Mouse (Mus musculus): Measurements from ENCODE around the gene C030005K15Rik. TPM values are rescaled to one million over a fixed set of nuclear protein-coding genes. Genes with fewer than 3 reads are reported as not detected.

C030005K15Rik gene
- polyA plus RNA-seq, 1 experiment from 2014 or later: not detected

DNA sequence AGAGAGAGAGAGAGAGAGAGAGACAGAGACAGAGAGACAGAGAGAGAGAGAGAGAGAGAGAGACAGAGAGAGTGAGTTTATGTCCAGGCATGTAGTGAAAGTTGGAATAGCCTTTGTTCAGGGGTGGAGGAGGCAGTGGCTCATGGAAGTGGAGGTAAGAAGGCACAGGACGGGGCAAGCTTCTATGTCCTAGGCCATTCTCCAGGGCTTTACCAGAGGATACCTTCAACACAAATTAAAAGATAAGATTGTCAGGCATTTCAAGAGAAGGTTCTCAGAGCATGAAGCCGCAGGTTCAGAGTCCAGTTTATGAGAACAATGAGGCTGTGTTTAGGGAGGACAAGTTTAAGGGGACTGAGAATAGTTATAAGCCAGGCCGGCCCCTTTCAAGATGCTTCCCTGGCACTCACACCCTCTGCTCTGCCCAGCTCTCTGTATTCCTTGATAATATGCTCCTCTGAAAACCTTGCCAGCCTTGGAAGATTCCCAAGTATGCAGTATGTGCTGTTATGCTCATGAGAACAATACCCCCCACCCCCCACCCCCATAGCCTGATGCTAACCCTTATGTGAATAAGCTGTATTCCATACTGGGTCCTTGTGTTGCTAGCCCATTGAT lies 11.2 kb downstream of the C030005K15Rik start:
- 78% methylated on average over 3 of the region's 3 CpGs for WGBS
- no peaks in the 10 kb centered on the region for H3K9me3 ChIP-seq (ENCODE audit: control insufficient read depth, low read length)
- H3K4me2 ChIP-seq: no peak overlapping the region
- no peak overlapping the region for H3K4me3 ChIP-seq (ENCODE audit: low read depth, low read length)
- no peaks in the 10 kb centered on the region for H3K36me3 ChIP-seq (ENCODE audit: control insufficient read depth, insufficient read depth, low read length)
- H3K27ac ChIP-seq (ENCODE audit: low read depth, low read length): no peak overlapping the region
- no peak overlapping the region for H3K9ac ChIP-seq (ENCODE audit: low read length)
- ATAC-seq (ENCODE audit: low FRiP score) (no peak), DNase-seq (ENCODE audit: low spot score, missing footprints) (no peak)
- no peaks in the 10 kb centered on the region for H3K27me3 ChIP-seq (ENCODE audit: control insufficient read depth, insufficient read depth, low read length)
- no peaks in the 10 kb centered on the region for H3K4me1 ChIP-seq (ENCODE audit: control insufficient read depth, insufficient read depth, low read length)

DNA sequence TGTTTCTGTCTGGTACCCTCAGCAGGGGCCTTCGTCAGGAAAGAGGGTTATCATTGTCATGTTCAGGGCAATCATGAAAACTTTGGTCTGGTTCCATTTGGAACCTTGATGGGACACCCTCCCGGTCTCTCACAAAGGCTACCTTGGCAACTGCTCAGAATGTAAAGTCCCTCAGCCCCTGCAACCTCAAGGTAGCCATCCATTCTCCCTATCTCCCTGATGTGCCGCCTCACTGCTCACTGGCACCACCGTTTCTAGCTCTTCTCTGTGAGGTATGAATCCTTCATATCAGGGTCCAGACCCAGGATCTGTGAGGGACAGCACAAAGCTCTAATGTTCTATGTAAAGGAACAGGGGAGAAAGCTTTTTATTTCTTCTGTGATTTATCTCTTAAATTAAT lies 12.0 kb downstream of the C030005K15Rik start:
- Histone ChIP-seq H3K4me3 (ENCODE audit: low read depth, low read length) (no peak overlapping the region), H3K9ac (ENCODE audit: low read length) (no peak overlapping the region), H3K9me3 (ENCODE audit: control insufficient read depth, low read length) (no peaks in the 10 kb centered on the region), H3K4me1 (ENCODE audit: control insufficient read depth, insufficient read depth, low read length) (no peaks in the 10 kb centered on the region), H3K4me2 (no peak overlapping the region), H3K27me3 (ENCODE audit: control insufficient read depth, insufficient read depth, low read length) (no peaks in the 10 kb centered on the region), H3K36me3 (ENCODE audit: control insufficient read depth, insufficient read depth, low read length) (no peaks in the 10 kb centered on the region), H3K27ac (ENCODE audit: low read depth, low read length) (no peak overlapping the region)
- no peak for ATAC-seq (ENCODE audit: low FRiP score)
- DNase-seq (ENCODE audit: low spot score, missing footprints): peak; percentile 72
- WGBS: 64% methylated on average over 4 of the region's 4 CpGs

DNA sequence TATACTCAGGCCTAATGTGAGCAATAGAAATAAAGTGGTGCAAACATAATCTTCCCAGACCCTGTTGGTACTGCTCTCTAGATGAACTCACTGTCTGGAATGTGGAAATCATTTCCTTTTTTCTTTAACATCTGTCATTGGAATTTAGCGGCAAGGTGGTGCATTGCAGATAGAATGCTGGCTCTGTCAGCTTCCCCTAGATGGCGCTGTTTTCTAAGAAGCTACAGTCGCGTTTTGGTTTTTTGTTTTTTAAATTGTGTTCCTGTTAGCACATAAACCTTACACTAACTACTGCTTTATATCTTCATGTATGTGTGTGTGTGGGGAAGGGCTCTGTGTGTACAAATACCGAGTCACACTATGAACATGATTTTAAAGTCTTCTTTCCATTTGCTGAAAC lies 13.9 kb downstream of the C030005K15Rik start:
- Histone ChIP-seq H3K4me2 (no peak overlapping the region), H3K9ac (ENCODE audit: low read length) (no peak overlapping the region), H3K4me1 (ENCODE audit: control insufficient read depth, insufficient read depth, low read length) (no peaks in the 10 kb centered on the region), H3K9me3 (ENCODE audit: control insufficient read depth, low read length) (no peaks in the 10 kb centered on the region), H3K27ac (ENCODE audit: low read depth, low read length) (no peak overlapping the region), H3K27me3 (ENCODE audit: control insufficient read depth, insufficient read depth, low read length) (no peaks in the 10 kb centered on the region), H3K4me3 (ENCODE audit: low read depth, low read length) (no peak overlapping the region), H3K36me3 (ENCODE audit: control insufficient read depth, insufficient read depth, low read length) (no peaks in the 10 kb centered on the region)
- DNase-seq (ENCODE audit: low spot score, missing footprints): peak; percentile 94
- WGBS: 4% methylated on average over 5 of the region's 5 CpGs
- peak; percentile 73 for ATAC-seq (ENCODE audit: low FRiP score)

DNA sequence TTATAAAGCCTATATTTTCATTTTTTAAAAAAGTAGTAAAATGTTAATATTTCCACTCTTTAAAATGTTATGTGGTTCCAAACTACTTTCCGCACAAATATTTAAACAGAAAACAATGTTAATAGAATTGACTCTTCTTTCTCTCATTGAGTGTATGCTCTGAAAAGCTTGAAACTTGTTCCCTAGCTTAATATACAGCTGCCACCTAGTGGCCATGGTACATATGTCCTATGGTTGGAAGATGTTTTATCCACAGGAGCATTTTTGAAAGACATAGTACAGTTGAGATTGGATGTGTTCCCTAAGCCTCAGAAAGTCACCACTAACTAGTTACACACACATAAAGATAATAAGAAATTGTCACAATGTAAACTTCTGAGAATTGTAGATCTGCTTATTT lies 22.0 kb downstream of the C030005K15Rik start:
- ATAC-seq (ENCODE audit: low FRiP score): no peak
- Histone ChIP-seq H3K4me3 (ENCODE audit: low read depth, low read length) (no peak overlapping the region), H3K36me3 (ENCODE audit: control insufficient read depth, insufficient read depth, low read length) (no peaks in the 10 kb centered on the region), H3K27me3 (ENCODE audit: control insufficient read depth, insufficient read depth, low read length) (no peaks in the 10 kb centered on the region), H3K9ac (ENCODE audit: low read length) (no peak overlapping the region), H3K4me2 (no peak overlapping the region), H3K9me3 (ENCODE audit: control insufficient read depth, low read length) (no peaks in the 10 kb centered on the region), H3K4me1 (ENCODE audit: control insufficient read depth, insufficient read depth, low read length) (no peaks in the 10 kb centered on the region), H3K27ac (ENCODE audit: low read depth, low read length) (no peak overlapping the region)
- WGBS: 44% methylated on average over 1 of the region's 1 CpGs
- DNase-seq (ENCODE audit: low spot score, missing footprints): peak; percentile 87

DNA sequence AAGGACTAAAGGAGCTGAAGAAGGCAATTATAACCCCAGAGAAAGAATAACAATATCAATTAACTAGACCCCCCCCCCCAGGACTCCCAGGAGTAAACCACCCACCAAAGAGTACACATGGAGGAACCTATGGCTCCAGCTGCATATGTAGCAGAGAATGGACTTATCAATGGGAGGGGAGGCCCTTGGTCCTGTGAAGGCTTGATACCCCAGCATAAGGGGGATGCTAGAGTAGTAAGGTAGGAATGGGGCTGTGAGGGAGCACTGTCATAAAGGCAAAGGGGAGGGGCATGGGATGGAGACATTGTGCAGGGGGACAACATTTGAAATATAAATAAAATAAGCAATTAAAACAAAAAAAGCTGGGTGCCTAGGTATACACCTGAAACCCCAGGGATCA lies 24.2 kb downstream of the C030005K15Rik start:
- DNase-seq (ENCODE audit: low spot score, missing footprints) (peak; percentile 56), ATAC-seq (ENCODE audit: low FRiP score) (no peak)
- H3K27ac ChIP-seq (ENCODE audit: low read depth, low read length): no peak overlapping the region

DNA sequence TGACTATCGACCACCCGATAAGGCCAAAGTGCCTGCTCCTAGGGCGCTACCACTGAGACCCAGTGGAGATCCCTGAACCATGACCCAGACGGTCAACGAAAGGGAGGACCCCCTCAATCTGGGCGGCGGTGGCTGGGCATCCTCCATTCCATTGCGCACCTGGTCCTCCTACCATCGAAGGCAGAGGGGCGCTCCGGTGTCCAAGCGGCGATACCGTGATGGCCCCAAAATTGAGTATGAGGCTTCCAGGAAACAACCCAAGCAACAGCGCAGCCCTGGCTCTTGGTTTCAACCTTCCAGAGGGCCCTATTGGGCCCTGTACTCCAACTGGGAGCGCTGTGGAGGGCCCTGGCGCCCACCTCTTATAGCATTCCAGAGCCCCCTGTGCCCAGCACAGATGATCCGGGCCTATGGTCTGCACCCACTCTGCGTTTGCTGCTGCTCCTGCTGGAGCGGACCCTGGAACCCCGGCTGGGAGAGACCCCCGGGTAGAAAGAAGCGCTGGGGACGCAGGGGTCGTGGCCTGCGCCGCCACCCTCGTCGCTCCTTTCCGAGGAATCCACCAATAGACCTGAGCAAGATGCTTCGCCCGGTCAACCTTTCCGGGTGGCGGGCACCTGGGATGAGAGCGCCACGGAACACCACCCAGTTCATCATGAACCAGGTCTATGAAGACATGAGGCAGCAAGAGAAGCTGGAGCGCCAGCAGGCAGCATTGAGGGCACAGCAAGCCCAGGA lies 33.0 kb downstream of the C030005K15Rik start:
- DNase-seq (ENCODE audit: low spot score, missing footprints) (no peak), ATAC-seq (ENCODE audit: low FRiP score) (no peak)
- Histone ChIP-seq H3K9ac (ENCODE audit: low read length) (no peak overlapping the region), H3K4me2 (no peak overlapping the region), H3K4me3 (ENCODE audit: low read depth, low read length) (no peak overlapping the region), H3K36me3 (ENCODE audit: control insufficient read depth, insufficient read depth, low read length) (no peaks in the 10 kb centered on the region), H3K4me1 (ENCODE audit: control insufficient read depth, insufficient read depth, low read length) (no peaks in the 10 kb centered on the region), H3K27me3 (ENCODE audit: control insufficient read depth, insufficient read depth, low read length) (no peaks in the 10 kb centered on the region), H3K9me3 (ENCODE audit: control insufficient read depth, low read length) (no peaks in the 10 kb centered on the region), H3K27ac (ENCODE audit: low read depth, low read length) (no peak overlapping the region)
- 93% methylated on average over 37 of the region's 37 CpGs for WGBS

More for the DNA sequence above, 24.2 kb downstream of the C030005K15Rik start:
- Histone ChIP-seq H3K4me2 (no peak overlapping the region), H3K4me3 (ENCODE audit: low read depth, low read length) (no peak overlapping the region), H3K9ac (ENCODE audit: low read length) (no peak overlapping the region), H3K27me3 (ENCODE audit: control insufficient read depth, insufficient read depth, low read length) (no peaks in the 10 kb centered on the region), H3K9me3 (ENCODE audit: control insufficient read depth, low read length) (no peaks in the 10 kb centered on the region), H3K4me1 (ENCODE audit: control insufficient read depth, insufficient read depth, low read length) (no peaks in the 10 kb centered on the region), H3K36me3 (ENCODE audit: control insufficient read depth, insufficient read depth, low read length) (no peaks in the 10 kb centered on the region)

DNA sequence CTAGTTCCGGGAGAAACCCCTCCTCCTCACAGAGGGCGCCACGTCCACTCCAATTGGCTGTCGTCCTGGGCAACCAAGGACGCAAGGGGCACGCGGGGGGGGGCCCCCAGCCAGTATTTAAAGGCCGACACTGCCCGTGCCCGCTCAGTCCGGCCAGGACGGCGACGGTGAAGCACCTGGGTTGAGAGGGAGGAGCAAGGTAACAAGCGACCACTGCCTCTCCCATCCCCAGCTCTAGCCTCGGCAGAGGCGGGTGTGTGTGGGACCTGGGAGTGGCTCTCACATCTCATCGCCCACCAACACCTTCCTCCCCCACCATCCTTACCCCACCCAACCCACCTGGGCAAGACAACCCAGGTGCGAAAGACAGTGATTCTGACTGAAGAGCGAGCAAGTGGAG lies 33.6 kb downstream of the C030005K15Rik start, which contains the start of gene Ccer1:
Ccer1 (plus strand) TSS at position 147 of the 400 bp plus-strand sequence.
- Histone ChIP-seq H3K4me1 (ENCODE audit: control insufficient read depth, insufficient read depth, low read length) (no peaks in the 10 kb centered on the region), H3K36me3 (ENCODE audit: control insufficient read depth, insufficient read depth, low read length) (no peaks in the 10 kb centered on the region), H3K27ac (ENCODE audit: low read depth, low read length) (no peak within 1 kb of the TSS), H3K27me3 (ENCODE audit: control insufficient read depth, insufficient read depth, low read length) (no peaks in the 10 kb centered on the region), H3K9me3 (ENCODE audit: control insufficient read depth, low read length) (no peaks in the 10 kb centered on the region), H3K4me2 (no peak within 1 kb of the TSS), H3K9ac (ENCODE audit: low read length) (no peak within 1 kb of the TSS), H3K4me3 (ENCODE audit: low read depth, low read length) (no peak within 1 kb of the TSS)
- no peak for ATAC-seq (ENCODE audit: low FRiP score)
- no peak for DNase-seq (ENCODE audit: low spot score, missing footprints)
- 79% methylated on average over 20 of the region's 20 CpGs for WGBS

DNA sequence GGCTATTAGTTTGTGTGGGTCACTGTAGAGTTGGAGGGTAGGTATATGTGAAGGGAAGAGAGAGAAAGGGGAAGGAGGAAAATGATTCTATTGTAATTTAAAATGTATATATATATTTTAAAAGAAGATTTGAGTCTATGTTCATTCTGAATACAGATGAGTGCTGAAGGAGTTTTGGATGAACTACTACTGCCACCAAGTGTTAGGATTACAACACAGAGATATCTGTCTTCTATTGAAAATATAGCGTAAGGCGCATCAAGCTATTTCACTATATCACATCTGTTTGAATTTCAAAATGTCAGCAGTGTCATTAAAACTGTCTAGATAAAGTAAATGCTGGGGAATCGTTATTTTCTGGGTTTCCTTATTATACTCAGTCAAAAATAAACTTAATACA lies 37.1 kb downstream of the C030005K15Rik start:
- no peak for DNase-seq (ENCODE audit: low spot score, missing footprints)
- no peaks in the 10 kb centered on the region for H3K9me3 ChIP-seq (ENCODE audit: control insufficient read depth, low read length)
- no peaks in the 10 kb centered on the region for H3K27me3 ChIP-seq (ENCODE audit: control insufficient read depth, insufficient read depth, low read length)
- no peaks in the 10 kb centered on the region for H3K4me1 ChIP-seq (ENCODE audit: control insufficient read depth, insufficient read depth, low read length)
- 86% methylated on average over 3 of the region's 3 CpGs for WGBS
- H3K9ac ChIP-seq (ENCODE audit: low read length): no peak overlapping the region
- H3K4me3 ChIP-seq (ENCODE audit: low read depth, low read length): no peak overlapping the region
- H3K36me3 ChIP-seq (ENCODE audit: control insufficient read depth, insufficient read depth, low read length): no peaks in the 10 kb centered on the region
- ATAC-seq (ENCODE audit: low FRiP score): no peak
- no peak overlapping the region for H3K4me2 ChIP-seq
- no peak overlapping the region for H3K27ac ChIP-seq (ENCODE audit: low read depth, low read length)

DNA sequence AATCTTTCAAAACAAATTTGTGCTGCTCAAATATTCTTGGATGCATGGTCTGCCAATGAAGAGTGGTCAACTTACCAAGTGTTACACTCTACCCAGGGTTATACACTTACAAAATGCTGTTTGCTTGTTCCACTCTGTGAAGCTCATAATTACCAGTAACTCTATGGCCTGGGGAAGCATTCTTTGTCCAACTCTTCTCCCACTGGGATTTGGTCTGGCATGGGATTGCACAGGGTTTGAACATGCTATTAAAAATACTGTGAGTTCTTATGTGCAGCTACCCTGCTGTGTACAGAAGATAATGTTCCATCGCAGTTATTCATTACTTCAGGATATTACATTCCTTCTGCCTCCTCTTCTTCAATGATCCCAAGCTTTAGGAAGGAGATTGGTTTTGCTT lies 39.4 kb downstream of the C030005K15Rik start:
- no peak overlapping the region for H3K4me3 ChIP-seq (ENCODE audit: low read depth, low read length)
- no peak overlapping the region for H3K27ac ChIP-seq (ENCODE audit: low read depth, low read length)
- no peak for ATAC-seq (ENCODE audit: low FRiP score)
- no peaks in the 10 kb centered on the region for H3K27me3 ChIP-seq (ENCODE audit: control insufficient read depth, insufficient read depth, low read length)
- no peaks in the 10 kb centered on the region for H3K9me3 ChIP-seq (ENCODE audit: control insufficient read depth, low read length)
- WGBS: 86% methylated on average over 1 of the region's 1 CpGs
- H3K9ac ChIP-seq (ENCODE audit: low read length): no peak overlapping the region
- no peaks in the 10 kb centered on the region for H3K4me1 ChIP-seq (ENCODE audit: control insufficient read depth, insufficient read depth, low read length)
- H3K4me2 ChIP-seq: no peak overlapping the region
- DNase-seq (ENCODE audit: low spot score, missing footprints): no peak
- H3K36me3 ChIP-seq (ENCODE audit: control insufficient read depth, insufficient read depth, low read length): no peaks in the 10 kb centered on the region
